Mouse (Mus musculus): ENCODE measurements around the gene Ppm1h.

Ppm1h gene

DNA sequence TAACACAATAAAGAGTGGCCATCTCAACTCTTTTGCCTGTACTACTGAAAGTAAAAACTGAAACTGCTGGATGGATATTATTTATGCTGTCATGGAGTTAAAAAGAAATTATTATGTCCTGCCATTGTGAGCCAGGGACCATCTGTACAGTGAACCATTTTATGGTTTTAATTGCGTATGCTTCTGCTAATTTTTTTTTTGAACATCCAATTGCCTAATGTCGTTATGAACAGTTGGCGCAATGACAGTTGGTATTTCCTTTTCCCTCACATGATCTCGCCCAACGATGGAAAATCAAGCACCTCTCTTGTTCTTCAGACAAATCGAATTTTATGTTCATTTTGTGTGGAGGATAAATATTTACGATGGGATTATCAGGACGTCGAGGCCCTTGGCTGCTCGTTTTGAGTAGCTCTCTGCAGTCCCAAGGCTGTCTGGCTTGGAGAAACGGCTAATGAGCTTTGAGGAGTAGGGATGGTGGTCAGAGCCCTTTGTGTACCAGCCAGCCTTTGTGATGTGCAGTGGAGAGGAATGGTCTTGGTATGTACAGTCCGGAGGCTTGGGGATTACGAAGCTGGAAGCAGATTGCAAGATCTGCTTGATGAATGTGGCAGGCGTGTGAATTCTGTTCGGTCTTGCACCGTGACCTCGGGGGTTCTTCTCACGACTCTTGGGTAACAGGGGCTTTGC, 183.3 kb downstream of the Ppm1h start:
- in situ Hi-C loops (cut with MboI; ENCODE audit: low pct_unique_long_range_greater_than_20kb in 1 of 2, low sequenced_read_pairs in 2 of 2, unreplicated experiment in 1 of 2), result no loop called here

DNA sequence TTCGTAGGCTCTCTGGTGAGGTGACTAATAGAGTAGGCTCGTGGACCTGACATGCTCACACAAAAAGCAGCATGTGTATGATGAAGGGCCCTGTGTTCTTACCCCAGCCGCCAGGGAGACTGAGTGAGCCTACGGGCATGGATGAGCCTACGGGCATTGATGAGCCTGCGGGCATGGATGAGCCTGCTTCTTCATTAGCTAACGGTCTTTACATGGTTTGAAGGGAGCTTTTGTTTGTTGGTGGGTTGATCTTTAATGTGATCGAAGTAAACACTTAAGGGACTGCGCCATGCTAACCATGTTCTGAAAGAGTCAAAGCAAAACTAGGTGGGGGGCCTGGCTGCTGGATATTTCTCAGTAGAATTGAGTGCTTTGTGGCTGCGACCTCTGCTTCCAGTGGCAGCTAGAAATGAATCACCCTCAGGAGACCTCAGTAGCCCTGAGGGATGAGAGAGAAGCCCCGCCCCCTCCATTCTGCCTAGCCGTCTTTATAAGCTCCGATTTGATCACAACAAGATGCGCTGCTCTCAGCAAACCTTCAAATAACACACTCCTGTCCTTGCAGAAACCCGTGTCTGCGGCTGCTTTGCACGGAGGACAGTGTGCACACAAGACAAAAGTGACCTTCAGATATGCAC, 183.9 kb downstream of the Ppm1h start:
- in situ Hi-C loops (cut with MboI; ENCODE audit: low pct_unique_long_range_greater_than_20kb in 1 of 2, low sequenced_read_pairs in 2 of 2, unreplicated experiment in 1 of 2), result no loop called here

DNA sequence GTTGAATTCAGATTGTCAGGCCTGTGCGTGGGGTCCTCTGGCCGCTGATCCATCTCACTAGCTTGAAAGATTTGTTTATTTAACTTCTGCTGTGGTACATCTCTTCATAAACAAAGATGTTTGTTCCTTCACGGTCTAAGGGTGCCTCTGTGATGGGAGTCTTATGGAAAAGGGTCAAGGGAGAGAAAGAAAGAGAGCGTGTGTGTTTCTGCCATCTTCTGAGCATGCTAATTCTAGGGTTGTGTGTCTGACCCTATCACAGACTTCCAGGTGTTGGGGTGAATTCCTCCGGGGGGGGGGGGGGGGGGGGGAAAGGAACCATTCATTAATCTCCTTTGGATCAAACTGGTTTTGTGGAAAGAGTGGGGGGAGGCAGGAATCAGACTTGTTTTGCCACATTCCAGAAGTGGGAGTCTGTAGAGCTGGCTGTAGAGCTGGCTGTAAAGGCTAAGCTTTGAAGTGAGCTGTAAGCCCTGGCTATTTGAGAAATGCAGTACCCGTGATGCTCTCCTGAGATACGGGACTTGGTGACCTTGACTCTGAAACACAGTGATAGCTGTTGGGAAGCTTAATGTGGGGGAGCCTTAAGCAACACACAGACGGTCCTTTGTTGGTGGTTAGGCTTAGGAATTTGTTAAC, 191.4 kb downstream of the Ppm1h start:
- in situ Hi-C loops (cut with MboI; ENCODE audit: low pct_unique_long_range_greater_than_20kb in 1 of 2, low sequenced_read_pairs in 2 of 2, unreplicated experiment in 1 of 2), result no loop called here

DNA sequence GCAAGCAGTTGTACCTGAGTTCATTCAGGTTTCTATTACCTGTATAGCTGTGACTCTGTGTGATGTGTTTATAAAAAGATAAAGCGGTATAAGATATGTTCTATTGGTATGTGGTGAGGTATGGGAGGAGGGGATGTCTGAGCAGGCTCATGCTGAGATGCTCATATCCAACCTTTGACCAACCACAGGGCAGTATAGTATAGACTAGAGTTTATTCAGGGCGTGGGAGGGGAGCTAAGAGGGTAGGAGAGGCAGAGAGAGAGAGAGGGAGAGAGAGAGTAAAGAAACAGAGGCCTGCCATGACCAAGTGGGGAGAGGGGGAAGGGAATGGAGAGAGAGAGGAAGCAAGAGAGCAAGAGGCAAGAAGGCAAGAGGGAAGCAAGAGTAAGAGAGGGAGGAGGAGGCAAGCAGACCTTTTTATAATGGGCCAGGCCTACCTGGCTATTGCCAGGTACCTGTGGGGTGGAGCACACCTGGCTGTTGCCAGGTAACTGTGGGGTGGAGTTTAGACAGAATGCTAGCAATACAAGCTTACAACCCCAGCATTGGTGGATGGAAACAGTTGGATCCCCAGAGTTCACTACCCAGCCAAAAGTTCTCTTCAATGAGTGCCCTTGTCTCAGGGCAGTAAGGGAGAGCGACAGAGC, 192.4 kb downstream of the Ppm1h start:
- in situ Hi-C loops (cut with MboI; ENCODE audit: low pct_unique_long_range_greater_than_20kb in 1 of 2, low sequenced_read_pairs in 2 of 2, unreplicated experiment in 1 of 2), result no loop called here

DNA sequence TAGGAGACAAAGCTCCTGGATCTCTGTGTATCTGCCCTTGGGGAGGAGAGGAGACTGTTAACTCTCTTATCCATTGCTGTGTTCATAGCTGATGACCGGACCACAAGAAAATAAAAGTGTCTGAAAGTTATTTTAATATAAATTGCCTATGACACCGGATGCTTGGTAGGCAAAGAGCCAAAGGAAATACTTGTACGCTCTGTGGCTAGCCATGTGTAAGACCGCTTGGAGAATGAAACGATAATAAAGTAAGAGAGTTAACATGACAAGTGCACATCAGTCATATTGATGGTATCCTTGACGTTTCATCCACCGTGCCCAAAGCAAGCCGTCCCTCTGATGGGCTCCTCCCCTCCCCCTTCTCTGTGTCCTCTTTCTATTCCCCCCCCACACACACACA, 194.2 kb downstream of the Ppm1h start:
- in situ Hi-C loops (cut with MboI; ENCODE audit: low pct_unique_long_range_greater_than_20kb in 1 of 2, low sequenced_read_pairs in 2 of 2, unreplicated experiment in 1 of 2), result no loop called here

DNA sequence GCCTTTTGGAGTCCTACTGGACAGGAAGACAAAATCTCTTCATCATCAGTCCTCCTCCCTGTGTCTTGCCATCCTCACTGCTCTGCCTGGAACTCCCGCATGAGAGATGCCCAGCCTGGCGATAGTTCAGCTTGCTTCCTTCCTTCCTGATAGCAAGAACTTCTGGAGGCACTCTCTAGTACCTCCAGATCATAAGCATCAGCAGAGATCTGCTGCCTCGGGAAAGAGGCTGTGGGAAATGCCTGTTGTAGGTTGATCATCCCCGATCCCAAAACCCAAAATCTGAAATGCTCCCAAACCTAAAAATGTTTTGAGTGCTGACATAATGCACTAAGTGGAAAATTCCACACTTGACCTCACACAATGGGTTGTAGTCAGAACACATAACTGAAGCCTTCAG, 198.4 kb downstream of the Ppm1h start:
- in situ Hi-C loops (cut with MboI; ENCODE audit: low pct_unique_long_range_greater_than_20kb in 1 of 2, low sequenced_read_pairs in 2 of 2, unreplicated experiment in 1 of 2), result no loop called here

DNA sequence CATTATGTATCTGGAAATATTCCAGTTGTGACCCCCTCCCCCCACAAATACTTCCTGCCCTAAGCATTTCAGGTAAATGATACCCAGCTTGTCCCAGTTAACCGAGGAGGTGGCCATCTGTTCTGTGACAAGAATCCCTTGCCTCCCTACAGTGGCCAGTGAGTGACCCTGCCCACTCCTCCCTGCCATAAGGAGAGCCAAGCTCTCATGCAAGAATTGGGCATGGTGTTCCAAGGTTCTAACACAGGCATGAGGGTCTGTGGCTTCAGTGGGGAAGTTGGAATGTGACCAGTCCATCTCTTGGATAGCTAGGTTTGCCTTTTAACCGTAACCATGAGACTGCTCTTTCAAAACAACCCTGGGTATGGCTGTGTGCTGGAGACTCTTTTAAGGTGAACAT, 198.9 kb downstream of the Ppm1h start:
- in situ Hi-C loops (cut with MboI; ENCODE audit: low pct_unique_long_range_greater_than_20kb in 1 of 2, low sequenced_read_pairs in 2 of 2, unreplicated experiment in 1 of 2), result no loop called here

DNA sequence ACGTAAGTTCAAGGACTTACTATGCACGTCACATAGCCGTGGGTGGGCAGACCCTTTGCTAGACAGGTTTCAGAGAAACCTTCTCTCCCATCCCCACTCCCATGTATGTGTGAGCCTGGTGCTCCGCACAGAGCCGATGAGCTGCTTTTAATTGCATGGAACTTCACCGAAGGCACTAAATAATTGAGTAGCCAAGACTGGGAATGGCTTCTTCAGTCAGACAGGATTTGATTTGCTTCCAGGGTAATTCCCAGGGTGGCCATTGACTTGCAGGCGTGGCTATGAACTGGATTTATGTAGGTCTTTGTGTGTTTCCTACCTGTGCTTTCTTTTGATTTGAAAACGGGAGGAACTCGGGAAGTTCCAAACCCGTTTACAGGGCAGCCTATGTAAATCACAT, 202.9 kb downstream of the Ppm1h start:
- in situ Hi-C loops (cut with MboI; ENCODE audit: low pct_unique_long_range_greater_than_20kb in 1 of 2, low sequenced_read_pairs in 2 of 2, unreplicated experiment in 1 of 2), result no loop called here

DNA sequence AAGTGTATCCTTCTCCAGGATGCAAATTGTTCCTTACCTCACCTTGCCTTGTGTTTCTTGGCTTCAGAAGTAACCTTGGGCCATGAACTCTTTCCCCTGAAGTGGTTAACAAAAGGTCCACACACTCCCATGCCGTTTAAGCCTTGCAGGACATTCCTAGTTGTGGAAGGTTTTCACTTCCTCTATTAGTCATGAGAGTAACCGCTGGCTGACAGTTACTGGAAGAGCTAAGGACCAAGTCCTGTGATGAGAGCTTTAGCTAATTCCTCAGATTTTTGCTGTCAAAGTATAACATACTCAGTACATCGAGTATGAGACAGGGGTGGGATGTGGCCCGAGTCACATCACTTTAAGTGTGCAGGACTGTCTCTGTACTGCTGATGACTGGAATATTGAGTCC, 204.1 kb downstream of the Ppm1h start:
- in situ Hi-C loops (cut with MboI; ENCODE audit: low pct_unique_long_range_greater_than_20kb in 1 of 2, low sequenced_read_pairs in 2 of 2, unreplicated experiment in 1 of 2), result no loop called here

DNA sequence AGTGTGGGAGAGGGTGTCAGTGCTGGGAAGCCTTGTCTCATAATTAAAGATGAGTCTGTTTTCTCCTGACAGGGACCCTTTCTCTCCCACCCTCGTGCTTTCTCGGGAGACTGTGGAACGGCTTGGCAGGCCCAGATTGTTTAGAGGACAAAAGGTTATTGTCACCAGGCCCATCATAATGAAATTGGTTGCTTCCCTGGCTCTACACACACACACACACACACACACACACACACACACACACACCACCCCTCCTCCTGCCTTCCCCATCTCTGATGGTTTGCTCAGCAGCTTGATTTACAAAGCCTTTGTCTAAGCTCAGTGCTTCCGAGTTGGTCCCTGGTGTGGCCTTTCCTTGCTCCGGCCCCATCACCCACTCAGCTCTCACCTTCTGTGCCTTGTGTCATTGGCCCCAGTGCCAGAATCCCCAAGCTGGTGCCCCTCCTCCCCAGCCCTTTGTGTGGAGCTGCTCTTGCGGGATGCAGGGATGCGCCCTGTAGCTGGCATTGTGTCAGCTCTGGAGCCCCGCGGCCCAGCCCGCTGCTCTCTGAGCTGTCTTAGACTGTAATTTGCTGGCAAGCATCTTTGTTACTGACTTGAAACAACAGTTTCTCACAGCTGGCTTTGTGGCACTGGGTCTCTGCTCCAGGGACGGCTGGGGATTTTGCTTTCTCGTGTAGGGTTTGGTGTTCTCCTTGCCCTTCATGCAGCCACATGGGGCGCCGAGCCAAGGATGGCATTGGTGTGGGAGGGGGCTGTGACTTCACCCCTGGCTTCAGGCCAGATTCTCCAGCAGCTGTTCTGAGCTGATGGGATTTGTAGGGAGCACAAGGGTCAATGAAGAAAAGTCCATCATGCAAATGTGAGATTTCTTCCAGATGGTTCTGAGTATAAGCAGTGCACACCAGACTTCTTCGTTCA, 205.5 kb downstream of the Ppm1h start:
- in situ Hi-C loops (cut with MboI; ENCODE audit: low pct_unique_long_range_greater_than_20kb in 1 of 2, low sequenced_read_pairs in 2 of 2, unreplicated experiment in 1 of 2), result no loop called here

DNA sequence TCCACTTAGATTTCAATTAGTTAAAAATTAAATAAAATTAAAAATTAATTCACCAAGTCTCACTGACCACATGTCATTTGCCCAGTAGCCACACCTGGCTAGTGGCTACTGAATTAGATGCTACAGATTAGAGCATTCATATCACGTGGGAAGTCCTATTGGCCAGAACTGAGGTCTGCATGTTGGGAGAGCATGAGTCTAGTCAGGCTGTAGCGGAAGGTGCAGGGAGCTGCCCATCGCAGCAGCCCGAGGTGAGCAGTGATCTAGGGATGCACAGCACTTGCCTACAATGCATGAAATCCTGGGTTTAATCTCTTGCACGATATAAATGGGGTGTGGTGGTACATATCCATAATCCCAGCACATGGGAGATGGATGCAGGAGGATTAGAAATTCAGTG, 206.7 kb downstream of the Ppm1h start:
- in situ Hi-C loops (cut with MboI; ENCODE audit: low pct_unique_long_range_greater_than_20kb in 1 of 2, low sequenced_read_pairs in 2 of 2, unreplicated experiment in 1 of 2), result no loop called here

DNA sequence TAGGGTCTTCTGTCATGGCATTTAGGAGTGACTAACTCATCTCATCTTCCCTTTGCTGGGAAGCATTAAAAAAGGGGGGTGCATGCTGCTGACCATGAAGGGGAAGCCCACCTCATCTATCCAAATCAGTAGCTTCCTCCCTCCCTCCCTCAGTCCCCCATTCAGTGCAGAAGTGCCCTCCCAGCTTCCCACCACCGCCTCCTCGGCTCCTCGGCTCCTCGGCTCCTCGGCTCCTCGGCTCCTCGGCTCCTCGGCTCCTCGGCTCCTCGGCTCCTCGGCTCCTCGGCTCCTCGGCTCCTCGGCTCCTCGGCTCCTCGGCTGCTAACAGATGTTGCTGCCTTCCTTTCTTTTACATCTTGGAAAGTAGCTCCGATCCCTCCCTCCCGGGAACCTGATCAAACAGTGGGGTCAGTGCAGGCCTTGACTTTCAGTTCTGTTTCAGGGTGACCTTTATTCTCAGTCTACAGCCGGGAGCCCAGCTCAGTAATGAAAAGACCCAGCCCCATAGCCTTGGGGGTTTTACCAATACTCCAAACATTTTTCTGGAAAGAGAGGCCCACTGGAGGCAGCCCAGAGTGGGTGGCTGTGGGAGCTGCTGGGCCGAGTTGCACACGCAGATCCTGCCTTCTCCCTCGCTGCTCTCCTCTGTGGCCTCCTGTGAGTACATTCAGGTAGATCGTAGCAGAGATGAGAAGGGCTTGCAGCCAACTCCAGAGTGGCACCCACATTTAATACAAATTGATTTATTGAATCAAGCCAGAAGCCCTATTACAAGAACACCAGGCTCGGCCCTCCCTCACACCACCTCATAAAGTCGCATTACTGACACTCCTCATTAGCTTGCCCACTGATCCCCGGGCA, 207.7 kb downstream of the Ppm1h start:
- in situ Hi-C loops (cut with MboI; ENCODE audit: low pct_unique_long_range_greater_than_20kb in 1 of 2, low sequenced_read_pairs in 2 of 2, unreplicated experiment in 1 of 2), result no loop called here

DNA sequence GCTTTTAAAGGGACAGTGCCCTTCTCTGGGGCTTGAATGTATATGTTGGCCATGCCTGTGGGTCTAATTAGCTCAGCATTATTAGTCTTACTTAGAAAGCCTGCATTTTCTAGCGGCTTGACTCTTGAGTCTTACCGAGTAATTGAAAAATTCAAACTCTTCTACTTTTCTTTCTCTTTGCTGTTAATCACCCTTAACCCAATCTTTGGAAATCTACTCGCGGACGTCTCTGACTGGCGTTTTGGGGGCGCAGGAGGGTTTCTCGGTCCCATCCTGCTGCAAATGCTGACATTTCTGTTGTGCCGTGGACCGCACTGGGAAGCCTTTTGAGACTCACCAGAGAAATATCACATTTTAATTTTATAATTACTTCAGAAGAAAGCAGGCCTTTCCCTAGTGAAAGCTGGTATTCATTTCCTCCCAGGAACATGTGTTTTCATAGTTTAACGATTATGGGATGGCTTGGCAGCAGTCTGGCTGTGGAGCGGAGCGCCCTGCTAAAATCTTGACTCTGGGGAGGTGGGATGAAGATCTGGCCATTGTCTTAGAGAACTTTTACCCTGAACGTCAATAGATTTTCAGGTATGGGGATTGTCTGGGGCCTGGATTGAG, 208.5 kb downstream of the Ppm1h start:
- in situ Hi-C loops (cut with MboI; ENCODE audit: low pct_unique_long_range_greater_than_20kb in 1 of 2, low sequenced_read_pairs in 2 of 2, unreplicated experiment in 1 of 2), result no loop called here

DNA sequence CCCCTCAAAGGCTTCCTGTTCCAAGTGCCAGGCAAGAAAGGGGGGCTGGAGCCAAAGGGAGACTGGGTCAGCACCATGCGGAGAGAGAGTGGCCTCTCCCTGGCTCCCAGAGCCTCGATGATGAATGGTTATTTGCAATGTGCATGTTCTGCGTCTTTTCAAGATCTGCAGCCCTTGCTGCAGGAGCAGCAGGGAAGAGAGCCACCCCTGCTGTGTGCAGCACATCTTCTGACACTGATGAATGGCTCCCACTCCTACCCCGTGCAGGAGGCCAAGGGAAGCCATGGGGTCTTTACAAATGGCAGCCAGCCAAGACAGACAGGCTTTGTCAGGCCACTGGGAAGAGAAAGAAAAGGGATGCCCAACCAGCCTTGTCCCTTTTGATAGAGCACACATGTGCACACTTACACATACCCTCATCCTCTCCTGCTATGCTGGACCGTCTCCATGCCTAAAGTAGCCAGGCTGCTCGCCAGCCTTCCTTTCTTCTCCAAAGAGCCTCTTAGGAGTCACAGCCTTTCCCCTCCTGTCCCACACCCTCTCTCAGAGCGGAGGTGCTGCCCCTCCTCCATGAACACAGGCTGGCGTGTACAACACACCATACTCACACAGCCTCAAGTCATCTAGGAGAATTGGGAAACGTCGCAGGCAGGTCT, 209.1 kb downstream of the Ppm1h start:
- in situ Hi-C loops (cut with MboI; ENCODE audit: low pct_unique_long_range_greater_than_20kb in 1 of 2, low sequenced_read_pairs in 2 of 2, unreplicated experiment in 1 of 2), result no loop called here

DNA sequence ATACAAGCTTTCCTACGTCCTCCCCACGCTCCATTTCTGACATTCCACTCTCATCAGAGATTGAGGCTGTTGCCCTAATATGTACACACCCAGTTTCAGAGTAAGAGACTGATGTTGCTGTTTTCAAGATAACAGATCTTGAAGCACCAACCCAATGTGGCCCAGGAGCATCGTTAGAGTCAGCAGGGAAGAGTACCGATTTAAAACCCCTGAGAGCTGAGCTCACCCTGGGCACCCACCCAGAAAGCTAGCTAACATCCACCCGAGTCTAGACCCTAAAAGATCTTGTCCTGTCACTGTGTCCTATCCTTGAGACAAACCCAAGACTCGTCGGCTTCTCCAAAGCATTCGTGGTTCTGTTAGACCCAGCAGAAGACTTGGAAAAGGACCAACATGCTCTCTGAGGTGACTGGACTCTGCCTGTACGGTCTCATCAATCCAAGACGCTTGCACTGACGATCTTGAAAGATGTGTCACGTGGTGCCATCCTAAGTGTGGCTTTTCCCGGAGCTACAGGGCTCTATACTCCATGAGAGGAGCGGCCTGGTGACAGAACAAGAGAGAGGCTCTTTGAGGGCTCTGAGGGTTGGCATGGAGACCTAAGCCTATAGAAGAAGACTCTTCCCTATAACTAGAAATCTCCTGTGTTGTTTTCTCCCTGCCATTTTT, 212.3 kb downstream of the Ppm1h start:
- in situ Hi-C loops (cut with MboI; ENCODE audit: low pct_unique_long_range_greater_than_20kb in 1 of 2, low sequenced_read_pairs in 2 of 2, unreplicated experiment in 1 of 2), result no loop called here

DNA sequence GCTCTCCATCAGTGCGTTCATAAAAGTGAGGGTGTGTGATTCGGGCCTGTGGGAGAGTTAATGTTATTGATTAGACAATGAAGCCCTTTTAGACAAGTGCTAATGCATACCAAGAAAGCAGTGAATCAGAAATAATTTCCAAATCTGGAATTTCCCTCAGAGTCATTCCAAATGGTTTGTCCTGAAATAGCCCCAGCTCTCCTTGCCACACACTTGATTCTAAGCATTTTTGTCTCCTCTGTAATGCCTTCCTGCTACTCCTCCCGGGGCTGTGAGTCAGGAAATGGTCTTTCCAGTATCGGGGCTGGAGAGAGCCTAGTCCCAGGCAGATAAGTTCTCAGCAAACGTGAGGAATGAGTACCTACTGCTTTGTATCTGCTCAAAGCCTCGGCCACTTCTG, 212.9 kb downstream of the Ppm1h start:
- in situ Hi-C loops (cut with MboI; ENCODE audit: low pct_unique_long_range_greater_than_20kb in 1 of 2, low sequenced_read_pairs in 2 of 2, unreplicated experiment in 1 of 2), result no loop called here
